Mouse (Mus musculus) olfactory bulb, adult 2 months (tissue): ENCODE measurements around the gene Negr1.

Source experiments
- CTCF ChIP-seq: fragments of 200-500 bp; IDR thresholded peaks from 2 replicates; pipeline ENCODE4 v1.5.1; 2012; ENCODE audit warnings: low read depth, mild to moderate bottlenecking, low read length, moderate library complexity; ENCODE audit not compliant: insufficient read depth
- POLR2A ChIP-seq: fragments of 200-500 bp; IDR thresholded peaks from 2 replicates; pipeline ENCODE4 v1.6.1; 2012; ENCODE audit warnings: mild to moderate bottlenecking, low read depth, low read length, moderate library complexity; ENCODE audit not compliant: insufficient read depth

DNA sequence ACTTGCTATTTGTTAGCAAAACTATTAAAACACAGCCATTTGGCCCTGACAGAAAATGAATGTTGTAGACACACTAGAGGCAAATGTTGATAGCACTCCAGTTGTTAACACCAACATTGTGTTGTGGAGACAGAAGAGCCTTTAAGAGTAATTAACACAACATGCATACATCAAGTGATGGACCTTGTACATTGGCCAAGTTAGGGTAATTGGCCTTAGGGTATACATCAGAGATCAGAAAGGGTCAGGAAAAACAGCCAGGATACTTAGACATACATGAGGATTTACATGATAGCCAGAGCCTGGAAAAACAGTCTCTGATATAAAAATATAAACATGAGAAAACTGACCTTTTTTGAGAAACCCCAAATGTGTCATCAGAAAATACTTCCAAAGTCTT, 255.3 kb downstream of the Negr1 start:
- TF ChIP-seq CTCF (no peak), POLR2A (no peak)
